9 mouse cellular contexts compared by ENCODE assay signal in the genomic region with DNA sequence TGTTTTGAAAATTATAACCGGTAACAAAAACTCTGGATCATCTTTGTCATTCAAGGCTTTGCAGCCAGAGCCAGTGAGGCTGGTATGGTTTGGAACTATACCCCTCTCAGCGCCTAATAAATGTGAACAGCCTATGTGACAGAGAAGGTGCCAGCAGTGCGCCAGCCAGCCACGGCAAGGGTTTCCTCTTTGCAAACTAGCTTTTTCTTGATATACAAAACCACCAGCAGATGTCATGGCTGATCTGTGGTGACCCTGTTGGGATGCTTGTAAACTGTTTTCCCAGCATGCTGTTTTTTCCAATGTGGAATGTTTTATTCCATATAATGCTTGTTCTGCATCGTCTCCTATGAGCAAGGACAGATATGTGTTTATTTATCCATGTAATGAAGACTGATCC. TPM values are rescaled to one million over a fixed set of nuclear protein-coding genes. Genes with fewer than 3 reads are reported as not detected.
DNase-seq lines count a peak whose midpoint lies in the region; ATAC-seq and TF ChIP-seq lines count a peak whose summit lies in the region.
"Had no signal": no experiment of that assay in that cellular context is flagged by ENCODE, and none has a peak within 500 bp of the region (broad histone marks: within the 10 kb centered on the region; RNA-seq: fewer than 3 reads in every experiment).

No protein-coding gene starts in this region.

- TF ChIP-seq CTCF in left cerebral cortex, adult 2 months (IDR thresholded peaks at IDR 0.05), result peak; percentile 45

- H3K27me3 ChIP-seq in midbrain, embryonic 15.5 days (replicated peaks), result no peaks in the 10 kb centered on the region

- H3K4me1 ChIP-seq in midbrain, embryonic 15.5 days, result no peaks in the 10 kb centered on the region

- no peak overlapping the region for H3K4me3 ChIP-seq in left cerebral cortex, adult 2 months
- no peak overlapping the region for H3K4me3 ChIP-seq in midbrain, embryonic 15.5 days

- DNase-seq in left cerebral cortex, adult 2 months (ENCODE audit: extremely low spot score in 1 of 2, low spot score in 2 of 2), result no peak
- no peak for DNase-seq in left cerebral cortex, postnatal 36 days (ENCODE audit: low spot score in 2 of 2)
- peak; percentile 77 for DNase-seq in brain, adult 2 months (ENCODE audit: low read depth, low spot score)
- DNase-seq in cerebellum, adult 9-10 months, result peak; percentile 55
- no peak for DNase-seq in spleen, adult 18-20 months
- DNase-seq in kidney, adult 8-10 months, result no peak
- DNase-seq: lung, postnatal 14 days; thymus, postnatal 14 days had no signal

- ATAC-seq in midbrain, embryonic 15.5 days (replicated peaks), result peak; percentile 70

- no peak overlapping the region for H3K9ac ChIP-seq in midbrain, embryonic 15.5 days

- H3K9me3 ChIP-seq in midbrain, embryonic 15.5 days, result no peaks in the 10 kb centered on the region

- H3K27ac ChIP-seq in left cerebral cortex, adult 2 months, result no peak overlapping the region
- no peak overlapping the region for H3K27ac ChIP-seq in midbrain, embryonic 15.5 days

- intact Hi-C loops in left cerebral cortex, adult 2 months (cut with DNase I), result loop anchor here (5.0 kb wide), 1 partner anchor 657 kb away; no protein-coding TSS in a partner anchor
- intact Hi-C loops in left cerebral cortex, postnatal 36 days (cut with DNase I), result no loop called here

- no peaks in the 10 kb centered on the region for H3K36me3 ChIP-seq in midbrain, embryonic 15.5 days (replicated peaks)

- WGBS in midbrain, embryonic 15.5 days, result 64% methylated on average over 5 of the region's 5 CpGs

- H3K4me2 ChIP-seq in midbrain, embryonic 15.5 days, result peak overlapping the region; percentile 3; the same call in 1 of the 2 replicates

RNA-seq across cellular contexts. Expression of a gene that starts 30.0 kb away (rescaled TPM):
- 10 to 100 TPM; 16.8 to 25.6 TPM for total RNA-seq in left cerebral cortex, adult 2 months (2021)
- total RNA-seq in left cerebral cortex, postnatal 36 days (2021), result 10 to 100 TPM; 17.2 to 21.1 TPM
- 38.8 and 41.2 TPM in 2 replicates for polyA plus RNA-seq in midbrain, embryonic 15.5 days (2015; fragmentation: Nextera tagmentation; extraction: Ambion mirVana)

Comparison
In these comparisons a context has a peak if more than half of its experiments do, and no peak if none do; other contexts are left out.
1. DNase-seq: peak in brain, adult 2 months (single experiment) and cerebellum, adult 9-10 months (single experiment); none in left cerebral cortex, adult 2 months (0 of 2), left cerebral cortex, postnatal 36 days (0 of 2), spleen, adult 18-20 months (0 of 2) and kidney, adult 8-10 months (0 of 2).